Mouse (Mus musculus): ENCODE data around the gene Urad. TPM values are rescaled to one million over a fixed set of nuclear protein-coding genes. Genes with fewer than 3 reads are reported as not detected.

The Urad gene
- total RNA-seq, 4 experiments from 2014 or later = not detected

GRCm38 (mm10) chr5:147300917-147301780 lies 21.1 kb downstream of the Urad start:
- DNase-seq (ENCODE audit: low spot score) = no peak

GRCm38 (mm10) chr5:147300001-147300363 lies 22.3 kb downstream of the Urad start:
- DNase-seq (ENCODE audit: low spot score) = no peak

GRCm38 (mm10) chr5:147299255-147300000 lies 22.8 kb downstream of the Urad start:
- no peak for DNase-seq (ENCODE audit: low spot score)

GRCm38 (mm10) chr5:147297249-147297648 lies 25.0 kb downstream of the Urad start:
- no peak for DNase-seq (ENCODE audit: low spot score)

- DNase-seq (ENCODE audit: low spot score) = no peak
Observed at GRCm38 (mm10) chr5:147294121-147294520, 28.1 kb downstream of the Urad start.

- DNase-seq (ENCODE audit: low spot score) = peak; percentile 7
Observed at GRCm38 (mm10) chr5:147293127-147293910, 28.9 kb downstream of the Urad start.

- DNase-seq (ENCODE audit: low spot score) = no peak
Observed at GRCm38 (mm10) chr5:147292506-147293120, 29.6 kb downstream of the Urad start.

- no peak for DNase-seq (ENCODE audit: low spot score)
Observed at GRCm38 (mm10) chr5:147291764-147292505, 30.3 kb downstream of the Urad start.

GRCm38 (mm10) chr5:147284365-147284764 lies 37.9 kb downstream of the Urad start:
- DNase-seq (ENCODE audit: low spot score) = no peak

GRCm38 (mm10) chr5:147277547-147277925 lies 44.7 kb downstream of the Urad start:
- DNase-seq (ENCODE audit: low spot score) = no peak

GRCm38 (mm10) chr5:147276701-147277546 lies 45.3 kb downstream of the Urad start:
- no peak for DNase-seq (ENCODE audit: low spot score)

GRCm38 (mm10) chr5:147275761-147276160 lies 46.5 kb downstream of the Urad start:
- no peak for DNase-seq (ENCODE audit: low spot score)

GRCm38 (mm10) chr5:147274174-147275141 lies 47.8 kb downstream of the Urad start:
- DNase-seq (ENCODE audit: low spot score) = no peak

- DNase-seq (ENCODE audit: low spot score) = no peak
Observed at GRCm38 (mm10) chr5:147272808-147273345, 49.4 kb downstream of the Urad start.

GRCm38 (mm10) chr5:147272046-147272807 lies 50.0 kb downstream of the Urad start:
- no peak for DNase-seq (ENCODE audit: low spot score)

GRCm38 (mm10) chr5:147270673-147271655 lies 51.3 kb downstream of the Urad start:
- DNase-seq (ENCODE audit: low spot score) = no peak
